Comparison of ENCODE assay signal across 9 mouse cellular contexts in the genomic region with DNA sequence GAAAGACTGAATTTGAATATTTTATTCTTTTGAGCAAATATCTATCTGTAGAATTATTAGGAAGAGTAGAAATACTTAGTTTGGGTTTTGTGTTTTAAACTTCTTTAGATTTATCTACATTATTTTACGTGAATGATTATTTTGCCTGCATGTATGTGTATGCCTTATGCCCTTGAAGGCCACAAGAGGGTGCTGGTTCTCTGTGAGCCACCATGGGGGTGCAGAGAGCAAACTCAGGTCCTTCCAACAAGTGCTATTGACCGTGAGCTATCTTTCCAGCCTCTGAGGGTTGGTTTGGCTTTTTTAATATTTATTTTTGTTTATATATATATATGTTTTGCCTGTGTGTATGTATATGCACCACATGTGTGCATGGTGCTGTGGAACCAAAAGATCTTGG. TPM values are rescaled to one million over a fixed set of nuclear protein-coding genes. Genes with fewer than 3 reads are reported as not detected.
A peak's percentile ranks its signal among the peaks of the same experiment; 100 is the strongest.
DNase-seq lines count a peak whose midpoint lies in the region; TF ChIP-seq lines count a peak whose summit lies in the region.
"Had no signal": no experiment of that assay in that cellular context is flagged by ENCODE, and none has a peak within 500 bp of the region (broad histone marks: within the 10 kb centered on the region; RNA-seq: fewer than 3 reads in every experiment).

No protein-coding gene starts in this region.

- peak; percentile 78 for TF ChIP-seq CTCF in lung, adult 2 months (IDR thresholded peaks at IDR 0.05; ENCODE audit: insufficient read depth, low read length)

- DNase-seq in cerebellum, adult 18-20 months: peak; percentile 18 to 24
- no peak for DNase-seq in cerebellum, adult 11 months
- peak; percentile 7 for DNase-seq in left cerebral cortex, postnatal 4 days
- DNase-seq in left cerebral cortex, postnatal 10 days (ENCODE audit: extremely low spot score in 1 of 2, low spot score in 2 of 2): no peak
- peak; percentile 14 to 23 for DNase-seq in cerebellum, postnatal 14 days
- DNase-seq in lung, adult 2 months: no peak
- DNase-seq in neural tube, embryonic 10.5 days (ENCODE audit: extremely low spot score, low spot score): no peak
- DNase-seq in testis, postnatal 10 days (ENCODE audit: low spot score): no peak

- no peak for TF ChIP-seq POLR2A in lung, adult 2 months (IDR thresholded peaks at IDR 0.05; ENCODE audit: borderline replicate concordance, extremely low read depth, low read depth, low read length)

- intact Hi-C loops in left cerebral cortex, postnatal 4 days (cut with DNase I): no loop called here
- intact Hi-C loops in left cerebral cortex, postnatal 10 days (cut with DNase I): no loop called here

- no peak overlapping the region for H3K4me3 ChIP-seq in lung, adult 2 months (replicated peaks; ENCODE audit: extremely low read depth, low read depth, low read length)
- H3K4me3 ChIP-seq: limb, embryonic 15.5 days had no signal

- no peaks in the 10 kb centered on the region for H3K4me1 ChIP-seq in lung, adult 2 months (ENCODE audit: control insufficient read depth, insufficient read depth, low read length)
- H3K4me1 ChIP-seq: limb, embryonic 15.5 days had no signal

- WGBS in lung, adult 2 months: 77% methylated on average over 2 of the region's 2 CpGs

RNA-seq across cellular contexts. Expression of a gene that starts 28.9 kb away (rescaled TPM):
- 100 to 1,000 TPM; 348 to 360 TPM for total RNA-seq in left cerebral cortex, postnatal 4 days (2021)
- total RNA-seq in left cerebral cortex, postnatal 10 days (2021): 100 to 1,000 TPM; 372 to 373 TPM
- polyA plus RNA-seq in lung, adult 2 months (2012; rRNA removed): 171 and 226 TPM in 2 replicates

Comparison
In these comparisons a context has a peak if more than half of its experiments do, and no peak if none do; other contexts are left out.
1. DNase-seq: peak in cerebellum, adult 18-20 months (2 of 2), left cerebral cortex, postnatal 4 days (single experiment) and cerebellum, postnatal 14 days (2 of 2); none in cerebellum, adult 11 months (single experiment), left cerebral cortex, postnatal 10 days (0 of 2), lung, adult 2 months (single experiment), neural tube, embryonic 10.5 days (single experiment) and testis, postnatal 10 days (single experiment).